ENCODE assay signal across 7 mouse cellular contexts in genomic region chr3:82074201-82074851, GRCm38 (mm10). TPM values are rescaled to one million over a fixed set of nuclear protein-coding genes. Genes with fewer than 3 reads are reported as not detected.
A peak's percentile ranks its signal among the peaks of the same experiment; 100 is the strongest.
DNase-seq lines count a peak whose midpoint lies in the region; ATAC-seq and TF ChIP-seq lines count a peak whose summit lies in the region.

Gene Gucy1b1, minus strand, starts transcription at chr3:82074689.

- 2% methylated on average over 25 of the region's 25 CpGs for WGBS in embryonic facial prominence, embryonic 13.5 days
- 1% methylated on average over 25 of the region's 25 CpGs for WGBS in kidney, adult 2 months
- WGBS in midbrain, embryonic 10.5 days, result 1% methylated on average over 25 of the region's 25 CpGs

- no peak within 1 kb of the TSS for H3K27ac ChIP-seq in embryonic facial prominence, embryonic 13.5 days
- H3K27ac ChIP-seq in kidney, adult 2 months (ENCODE audit: insufficient read depth, low read depth, low read length), result 0 out of 2 replicates have a peak within 1 kb of the TSS, but pooled peaks have one; percentile 6
- H3K27ac ChIP-seq in midbrain, embryonic 10.5 days (replicated peaks), result peak within 1 kb of the TSS; percentile 60

- no peak for TF ChIP-seq CTCF in kidney, adult 2 months (conservative IDR thresholded peaks at IDR 0.05; ENCODE audit: insufficient read depth, insufficient read length, low read depth, low read length)

- H3K9ac ChIP-seq in embryonic facial prominence, embryonic 13.5 days, result peak within 1 kb of the TSS; percentile 72

- no peaks in the 10 kb centered on the region for H3K36me3 ChIP-seq in embryonic facial prominence, embryonic 13.5 days
- no peaks in the 10 kb centered on the region for H3K36me3 ChIP-seq in kidney, adult 2 months (ENCODE audit: control insufficient read depth, insufficient read depth, low read length)
- H3K36me3 ChIP-seq in midbrain, embryonic 10.5 days, result no peaks in the 10 kb centered on the region

- intact Hi-C loops in left cerebral cortex, postnatal 4 days (cut with DNase I), result no loop called here

- TF ChIP-seq POLR2A in kidney, adult 2 months (IDR thresholded peaks at IDR 0.05; ENCODE audit: low read depth, low read length), result no peak

- no peaks in the 10 kb centered on the region for H3K9me3 ChIP-seq in embryonic facial prominence, embryonic 13.5 days
- H3K9me3 ChIP-seq in midbrain, embryonic 10.5 days (replicated peaks), result no peaks in the 10 kb centered on the region

- peak within 1 kb of the TSS; percentile 98 for H3K4me2 ChIP-seq in embryonic facial prominence, embryonic 13.5 days

- H3K27me3 ChIP-seq in embryonic facial prominence, embryonic 13.5 days, result peaks cover 17% of the 10 kb centered on the region
- H3K27me3 ChIP-seq in kidney, adult 2 months (replicated peaks; ENCODE audit: control insufficient read depth, insufficient read depth, low read length), result no peaks in the 10 kb centered on the region
- peaks cover 27% of the 10 kb centered on the region for H3K27me3 ChIP-seq in midbrain, embryonic 10.5 days (ENCODE audit: low read depth, poor library complexity, severe bottlenecking)

- H3K4me3 ChIP-seq in embryonic facial prominence, embryonic 13.5 days, result peak within 1 kb of the TSS; percentile 52
- peak within 1 kb of the TSS; percentile 56 for H3K4me3 ChIP-seq in kidney, adult 2 months (ENCODE audit: insufficient read depth, low read depth, low read length)
- peak within 1 kb of the TSS; percentile 56 for H3K4me3 ChIP-seq in midbrain, embryonic 10.5 days

- ATAC-seq in embryonic facial prominence, embryonic 13.5 days (ENCODE audit: insufficient number of reproducible peaks, insufficient read depth, low FRiP score, low TSS enrichment, low read depth), result peak; percentile 94

- DNase-seq in brain, adult 2 months (ENCODE audit: low read depth, low spot score), result peak; percentile 99
- peak; percentile 80 to 82 for DNase-seq in heart, adult 9 months (ENCODE audit: low spot score in 2 of 2)
- peak; percentile 75 for DNase-seq in kidney, adult 2 months
- peak; percentile 85 for DNase-seq in left cerebral cortex, postnatal 4 days
- peak; percentile 79 for DNase-seq in midbrain, embryonic 10.5 days (ENCODE audit: low spot score)
- DNase-seq in right cerebral cortex, postnatal 4 days, result peak; percentile 72

- H3K4me1 ChIP-seq in embryonic facial prominence, embryonic 13.5 days, result peaks cover 8% of the 10 kb centered on the region; the same call in 1 of the 2 replicates
- H3K4me1 ChIP-seq in kidney, adult 2 months (ENCODE audit: control insufficient read depth, insufficient read depth, low read length), result no peaks in the 10 kb centered on the region
- peaks cover 11% of the 10 kb centered on the region for H3K4me1 ChIP-seq in midbrain, embryonic 10.5 days

RNA-seq across cellular contexts. Expression of gene Gucy1b1, which starts in this region (rescaled TPM):
- 5.1 and 6.8 TPM in 2 replicates for polyA plus RNA-seq in embryonic facial prominence, embryonic 13.5 days (2015; fragmentation: Nextera tagmentation; extraction: Ambion mirVana)
- polyA plus RNA-seq in kidney, adult 2 months (2012; rRNA removed), result 5.3 and 6.7 TPM in 2 replicates
- total RNA-seq in left cerebral cortex, postnatal 4 days (2021), result 100 to 1,000 TPM; 143 to 157 TPM
- 5.6 and 6.8 TPM in 2 replicates for polyA plus RNA-seq in midbrain, embryonic 10.5 days (2016; fragmentation: Nextera tagmentation; extraction: Ambion mirVana)
